Mouse (Mus musculus) brain, embryonic 14.5 days (tissue): ENCODE data around the gene Lap3.

Experiments used
- CTCF ChIP-seq: fragments of 200-500 bp; IDR thresholded peaks from 2 replicates; pipeline ENCODE4 v1.5.1; 2012; ENCODE audit warnings: inconsistent platforms, mild to moderate bottlenecking, moderate library complexity, borderline replicate concordance; ENCODE audit not compliant: insufficient read depth, insufficient read length; ENCODE audit errors: extremely low read depth
- POLR2A ChIP-seq: fragments of 200-500 bp; IDR thresholded peaks from 2 replicates; pipeline ENCODE4 v1.6.1; 2012; ENCODE audit warnings: mild to moderate bottlenecking, inconsistent platforms, borderline replicate concordance; ENCODE audit not compliant: poor library complexity, insufficient read depth, insufficient read length, severe bottlenecking; ENCODE audit errors: extremely low read depth

GRCm38 (mm10) chr5:45496930-45497550 is 3.9 kb downstream of the Lap3 start:
- TF ChIP-seq CTCF (no peak), POLR2A (no peak)
